Mouse (Mus musculus) olfactory bulb, adult 2 months (tissue): Measurements from ENCODE around the gene Sh3tc1. TPM values are rescaled to one million over a fixed set of nuclear protein-coding genes. Genes with fewer than 3 reads are reported as not detected.
A peak's percentile ranks its signal among the peaks of the same experiment; 100 is the strongest.

ENCODE experiments used
- H3K27ac ChIP-seq: fragments of 200-500 bp; 2 replicates; pipeline ENCODE4 v1.5.1; 2012; ENCODE audit warnings: low read depth, low read length; ENCODE audit not compliant: insufficient read depth
- H3K4me1 ChIP-seq: fragments of 200-500 bp; 2 replicates; pipeline ENCODE4 v1.6.1; 2012; ENCODE audit warnings: low read length; ENCODE audit not compliant: control insufficient read depth, insufficient read depth
- H3K4me3 ChIP-seq: fragments of 200-500 bp; 2 replicates; pipeline ENCODE4 v1.5.1; 2012; ENCODE audit warnings: mild to moderate bottlenecking, low read depth, low read length, moderate library complexity; ENCODE audit not compliant: insufficient read depth
- CTCF ChIP-seq: fragments of 200-500 bp; IDR thresholded peaks from 2 replicates; pipeline ENCODE4 v1.5.1; 2012; ENCODE audit warnings: low read depth, mild to moderate bottlenecking, low read length, moderate library complexity; ENCODE audit not compliant: insufficient read depth
- POLR2A ChIP-seq: fragments of 200-500 bp; IDR thresholded peaks from 2 replicates; pipeline ENCODE4 v1.6.1; 2012; ENCODE audit warnings: mild to moderate bottlenecking, low read depth, low read length, moderate library complexity; ENCODE audit not compliant: insufficient read depth
- WGBS: fragments of 180-500 bp; shearing (Covaris S2); methylation state at CpG from one replicate; pipeline ENCODE4 v1.1.7; 2018; 5-methylcytosine and 5-hydroxymethylcytosine counted together
- polyA plus RNA-seq: library from polyadenylated mRNA; stranded (reverse); fragments of >200 nt; gene quantifications from 2 replicates; pipeline ENCODE4 v1.2.4, GENCODE M21; 2012; ENCODE audit warnings: low replicate concordance; ENCODE audit not compliant: missing spikeins, insufficient read depth, insufficient read length

Gene Sh3tc1
- polyA plus RNA-seq, 1 experiment = not detected

- no peak overlapping the region for H3K27ac ChIP-seq
- H3K4me3 ChIP-seq = no peak overlapping the region
- H3K4me1 ChIP-seq = peaks cover 3% of the 10 kb centered on the region; the same call in 1 of the 2 replicates
- TF ChIP-seq CTCF = no peak
- no peak for TF ChIP-seq POLR2A
Measured at GRCm38 (mm10) chr5:35719343-35719742, 20.4 kb downstream of the Sh3tc1 start.

DNA sequence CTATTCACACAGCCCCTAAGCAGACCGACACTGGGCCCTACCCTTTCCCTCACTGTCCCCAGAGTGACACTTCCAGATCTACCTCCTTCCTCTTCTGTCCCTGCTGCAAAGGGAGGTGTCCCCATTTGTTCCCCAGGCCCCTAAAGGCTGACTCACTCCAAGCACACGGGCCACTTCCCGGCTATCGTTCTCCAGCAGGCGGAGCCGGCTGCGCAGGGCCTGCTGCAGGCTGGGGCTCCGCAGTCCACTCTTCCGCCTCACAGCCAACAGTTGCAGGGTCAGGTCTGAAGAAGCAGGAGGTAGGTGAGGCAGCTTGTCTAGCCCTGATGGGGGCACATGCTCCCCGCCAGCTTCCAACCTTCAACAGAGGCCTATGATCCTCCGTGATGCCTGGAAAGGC lies 21.0 kb downstream of the Sh3tc1 start:
- TF ChIP-seq POLR2A = no peak
- no peak for TF ChIP-seq CTCF
- Histone ChIP-seq H3K27ac (no peak overlapping the region), H3K4me3 (no peak overlapping the region), H3K4me1 (peaks cover 5% of the 10 kb centered on the region)
- WGBS = 88% methylated on average over 11 of the region's 11 CpGs

DNA sequence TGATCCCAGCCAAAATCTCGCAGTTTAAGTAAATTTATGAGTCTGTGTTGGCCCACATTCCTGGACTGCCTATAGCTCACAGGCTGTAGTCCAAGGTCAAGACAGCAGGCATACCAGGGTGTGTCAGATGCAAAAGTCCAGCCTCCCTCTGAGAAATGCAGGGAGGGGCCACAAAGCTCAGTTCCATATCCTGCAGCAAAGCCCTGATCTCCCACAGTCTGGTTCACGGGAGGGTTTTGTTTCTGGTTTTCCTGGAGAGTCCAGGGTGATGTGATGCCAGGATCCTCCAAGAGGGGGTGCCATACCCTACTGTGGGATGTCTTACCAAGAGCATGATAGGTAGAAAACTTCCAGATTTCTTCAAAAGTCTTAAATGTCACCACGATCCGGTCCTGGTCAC lies 21.8 kb downstream of the Sh3tc1 start:
- Histone ChIP-seq H3K4me1 (peaks cover 8% of the 10 kb centered on the region), H3K4me3 (no peak overlapping the region), H3K27ac (no peak overlapping the region)
- WGBS = 66% methylated on average over 4 of the region's 4 CpGs
- no peak for TF ChIP-seq POLR2A
- TF ChIP-seq CTCF = no peak

GRCm38 (mm10) chr5:35717455-35717854 lies 22.3 kb downstream of the Sh3tc1 start:
- 84% methylated on average over 5 of the region's 5 CpGs for WGBS
- H3K4me1 ChIP-seq = peaks cover 8% of the 10 kb centered on the region
- H3K27ac ChIP-seq = no peak overlapping the region
- TF ChIP-seq CTCF = no peak
- TF ChIP-seq POLR2A = no peak
- H3K4me3 ChIP-seq = no peak overlapping the region

- 45% methylated on average over 13 of the region's 13 CpGs for WGBS
- Histone ChIP-seq H3K27ac (no peak overlapping the region), H3K4me3 (no peak overlapping the region), H3K4me1 (peaks cover 5% of the 10 kb centered on the region)
- TF ChIP-seq POLR2A = no peak
- peak; percentile 64 for TF ChIP-seq CTCF
Measured at GRCm38 (mm10) chr5:35713649-35714354, 26.0 kb downstream of the Sh3tc1 start.

GRCm38 (mm10) chr5:35712517-35712916 lies 27.3 kb downstream of the Sh3tc1 start:
- TF ChIP-seq POLR2A (no peak), CTCF (no peak)
- Histone ChIP-seq H3K4me3 (no peak overlapping the region), H3K4me1 (peaks cover 5% of the 10 kb centered on the region), H3K27ac (no peak overlapping the region)
- 82% methylated on average over 5 of the region's 5 CpGs for WGBS

GRCm38 (mm10) chr5:35710931-35711330 lies 28.9 kb downstream of the Sh3tc1 start:
- peaks cover 5% of the 10 kb centered on the region for H3K4me1 ChIP-seq
- H3K27ac ChIP-seq = no peak overlapping the region
- H3K4me3 ChIP-seq = no peak overlapping the region
- whole genome bisulfite sequencing = 85% methylated on average over 3 of the region's 3 CpGs
- TF ChIP-seq CTCF (no peak), POLR2A (no peak)

DNA sequence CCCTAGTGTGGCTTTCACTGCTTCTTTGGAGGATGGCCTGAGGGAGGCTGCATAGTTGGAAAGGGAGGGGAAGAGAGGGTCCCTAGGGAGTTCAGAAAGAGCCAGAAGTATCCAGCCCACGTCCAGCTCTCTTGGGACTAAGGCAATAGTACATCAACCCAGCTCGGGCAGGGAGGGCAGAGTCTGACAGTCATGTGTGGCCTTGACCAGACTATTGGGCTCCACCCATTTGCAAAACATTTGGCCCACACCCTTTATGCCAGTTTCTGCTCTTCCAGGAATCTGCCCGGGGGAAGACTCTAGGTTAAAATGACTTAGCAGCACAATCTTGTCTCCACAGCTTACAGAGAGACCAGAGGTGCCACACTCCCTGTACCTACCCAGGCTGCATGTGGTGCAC lies 29.3 kb downstream of the Sh3tc1 start:
- TF ChIP-seq POLR2A = no peak
- TF ChIP-seq CTCF = no peak
- Histone ChIP-seq H3K4me1 (peaks cover 5% of the 10 kb centered on the region), H3K27ac (no peak overlapping the region), H3K4me3 (no peak overlapping the region)
- WGBS = 80% methylated on average over 3 of the region's 3 CpGs

- no peak overlapping the region for H3K27ac ChIP-seq
- H3K4me1 ChIP-seq = no peaks in the 10 kb centered on the region
- WGBS = 89% methylated on average over 3 of the region's 3 CpGs
- no peak overlapping the region for H3K4me3 ChIP-seq
- no peak for TF ChIP-seq POLR2A
- no peak for TF ChIP-seq CTCF
Measured at GRCm38 (mm10) chr5:35705411-35705810, 34.4 kb downstream of the Sh3tc1 start.

- H3K27ac ChIP-seq = no peak overlapping the region
- no peaks in the 10 kb centered on the region for H3K4me1 ChIP-seq
- no peak overlapping the region for H3K4me3 ChIP-seq
- WGBS = 94% methylated on average over 4 of the region's 4 CpGs
- no peak for TF ChIP-seq POLR2A
- no peak for TF ChIP-seq CTCF
Measured at GRCm38 (mm10) chr5:35703814-35704213, 36.0 kb downstream of the Sh3tc1 start.
